Mouse (Mus musculus): Measurements from ENCODE around the gene Nap1l1. TPM values are rescaled to one million over a fixed set of nuclear protein-coding genes. Genes with fewer than 3 reads are reported as not detected.

Gene Nap1l1
- polyA plus RNA-seq, 1 experiment from 2014 or later = 133 TPM

GRCm38 (mm10) chr10:111460381-111460780, 12.6 kb upstream of the Nap1l1 start:
- ATAC-seq (ENCODE audit: insufficient number of reproducible peaks, insufficient read depth, low FRiP score, low read depth) = no peak
- 41% methylated on average over 4 of the region's 4 CpGs for WGBS

GRCm38 (mm10) chr10:111464833-111465232, 8.2 kb upstream of the Nap1l1 start:
- ATAC-seq (ENCODE audit: insufficient number of reproducible peaks, insufficient read depth, low FRiP score, low read depth) = no peak
- no peaks in the 10 kb centered on the region for H3K9me3 ChIP-seq (ENCODE audit: control insufficient read depth, low read length)
- no peaks in the 10 kb centered on the region for H3K4me1 ChIP-seq (ENCODE audit: control insufficient read depth in 2 of 2, insufficient read depth in 2 of 2, low read length in 2 of 2)
- no peak overlapping the region for H3K27ac ChIP-seq (replicated peaks in 1 of 2; ENCODE audit: control insufficient read depth in 1 of 2, insufficient read depth in 1 of 2, low read depth in 2 of 2, low read length in 2 of 2)
- H3K4me2 ChIP-seq (ENCODE audit: low read length) = no peak overlapping the region
- 77% methylated on average over 1 of the region's 1 CpGs for WGBS
- no peak overlapping the region for H3K4me3 ChIP-seq (ENCODE audit: control insufficient read depth in 1 of 2, insufficient read depth in 1 of 2, low read depth in 1 of 2, low read length in 2 of 2)
- no peak overlapping the region for H3K9ac ChIP-seq (ENCODE audit: low read length)
- H3K36me3 ChIP-seq (ENCODE audit: control insufficient read depth, insufficient read depth, low read length) = no peaks in the 10 kb centered on the region
- no peaks in the 10 kb centered on the region for H3K27me3 ChIP-seq (ENCODE audit: control insufficient read depth, insufficient read depth, low read length)

More at GRCm38 (mm10) chr10:111460381-111460780, 12.6 kb upstream of the Nap1l1 start:
- H3K36me3 ChIP-seq (ENCODE audit: control insufficient read depth, insufficient read depth, low read length) = no peaks in the 10 kb centered on the region
- no peaks in the 10 kb centered on the region for H3K4me1 ChIP-seq (ENCODE audit: control insufficient read depth in 2 of 2, insufficient read depth in 2 of 2, low read length in 2 of 2)
- no peaks in the 10 kb centered on the region for H3K27me3 ChIP-seq (ENCODE audit: control insufficient read depth, insufficient read depth, low read length)
- no peaks in the 10 kb centered on the region for H3K9me3 ChIP-seq (ENCODE audit: control insufficient read depth, low read length)
- H3K27ac ChIP-seq (replicated peaks in 1 of 2; ENCODE audit: control insufficient read depth in 1 of 2, insufficient read depth in 1 of 2, low read depth in 2 of 2, low read length in 2 of 2) = no peak overlapping the region
- no peak overlapping the region for H3K4me3 ChIP-seq (ENCODE audit: control insufficient read depth in 1 of 2, insufficient read depth in 1 of 2, low read depth in 1 of 2, low read length in 2 of 2)
- H3K9ac ChIP-seq (ENCODE audit: low read length) = no peak overlapping the region
- H3K4me2 ChIP-seq (ENCODE audit: low read length) = no peak overlapping the region

- Histone ChIP-seq H3K36me3 (ENCODE audit: control insufficient read depth, insufficient read depth, low read length) (no peaks in the 10 kb centered on the region), H3K4me2 (ENCODE audit: low read length) (no peak overlapping the region), H3K27me3 (ENCODE audit: control insufficient read depth, insufficient read depth, low read length) (no peaks in the 10 kb centered on the region), H3K27ac (replicated peaks in 1 of 2; ENCODE audit: control insufficient read depth in 1 of 2, insufficient read depth in 1 of 2, low read depth in 2 of 2, low read length in 2 of 2) (no peak overlapping the region), H3K4me1 (ENCODE audit: control insufficient read depth in 2 of 2, insufficient read depth in 2 of 2, low read length in 2 of 2) (no peaks in the 10 kb centered on the region), H3K9me3 (ENCODE audit: control insufficient read depth, low read length) (no peaks in the 10 kb centered on the region), H3K9ac (ENCODE audit: low read length) (no peak overlapping the region), H3K4me3 (ENCODE audit: control insufficient read depth in 1 of 2, insufficient read depth in 1 of 2, low read depth in 1 of 2, low read length in 2 of 2) (no peak overlapping the region)
- WGBS = 57% methylated on average over 2 of the region's 2 CpGs
- no peak for ATAC-seq (ENCODE audit: insufficient number of reproducible peaks, insufficient read depth, low FRiP score, low read depth)
Measured at GRCm38 (mm10) chr10:111465409-111465808, 7.6 kb upstream of the Nap1l1 start.

- H3K27ac ChIP-seq (replicated peaks in 1 of 2; ENCODE audit: control insufficient read depth in 1 of 2, insufficient read depth in 1 of 2, low read depth in 2 of 2, low read length in 2 of 2) = no peak overlapping the region
- H3K4me1 ChIP-seq (ENCODE audit: control insufficient read depth in 2 of 2, insufficient read depth in 2 of 2, low read length in 2 of 2) = peaks cover 3 to 13% of the 10 kb centered on the region in 2 experiments; a peak in 3 of 4 replicates
- no peak for ATAC-seq (ENCODE audit: insufficient number of reproducible peaks, insufficient read depth, low FRiP score, low read depth)
- no peaks in the 10 kb centered on the region for H3K9me3 ChIP-seq (ENCODE audit: control insufficient read depth, low read length)
- H3K4me2 ChIP-seq (ENCODE audit: low read length) = no peak overlapping the region
- no peaks in the 10 kb centered on the region for H3K27me3 ChIP-seq (ENCODE audit: control insufficient read depth, insufficient read depth, low read length)
- no peak overlapping the region for H3K4me3 ChIP-seq (ENCODE audit: control insufficient read depth in 1 of 2, insufficient read depth in 1 of 2, low read depth in 1 of 2, low read length in 2 of 2)
- no peak overlapping the region for H3K9ac ChIP-seq (ENCODE audit: low read length)
- 0 out of 2 replicates have a peak, but pooled peaks cover 3% of the 10 kb centered on the region for H3K36me3 ChIP-seq (ENCODE audit: control insufficient read depth, insufficient read depth, low read length)
- 82% methylated on average over 9 of the region's 9 CpGs for WGBS
Measured at GRCm38 (mm10) chr10:111471166-111471565, 1.9 kb upstream of the Nap1l1 start.

- H3K4me3 ChIP-seq (ENCODE audit: control insufficient read depth in 1 of 2, insufficient read depth in 1 of 2, low read depth in 1 of 2, low read length in 2 of 2) = peak overlapping the region; percentile 92 to 100
- H3K9ac ChIP-seq (ENCODE audit: low read length) = peak overlapping the region; percentile 95
Measured at GRCm38 (mm10) chr10:111473511-111474371, 718 bp downstream of the Nap1l1 start.

GRCm38 (mm10) chr10:111476301-111476700, 3.3 kb downstream of the Nap1l1 start:
- 58% methylated on average over 4 of the region's 4 CpGs for WGBS
- no peaks in the 10 kb centered on the region for H3K27me3 ChIP-seq (ENCODE audit: control insufficient read depth, insufficient read depth, low read length)
- no peaks in the 10 kb centered on the region for H3K9me3 ChIP-seq (ENCODE audit: control insufficient read depth, low read length)
- ATAC-seq (ENCODE audit: insufficient number of reproducible peaks, insufficient read depth, low FRiP score, low read depth) = no peak
- H3K4me2 ChIP-seq (ENCODE audit: low read length) = no peak overlapping the region
- H3K4me1 ChIP-seq (ENCODE audit: control insufficient read depth in 2 of 2, insufficient read depth in 2 of 2, low read length in 2 of 2) = peaks cover 4 to 20% of the 10 kb centered on the region in 2 experiments
- H3K36me3 ChIP-seq (ENCODE audit: control insufficient read depth, insufficient read depth, low read length) = peaks cover 7% of the 10 kb centered on the region
- H3K27ac ChIP-seq (replicated peaks in 1 of 2; ENCODE audit: control insufficient read depth in 1 of 2, insufficient read depth in 1 of 2, low read depth in 2 of 2, low read length in 2 of 2) = no peak overlapping the region
- H3K4me3 ChIP-seq (ENCODE audit: control insufficient read depth in 1 of 2, insufficient read depth in 1 of 2, low read depth in 1 of 2, low read length in 2 of 2) = no peak overlapping the region
- no peak overlapping the region for H3K9ac ChIP-seq (ENCODE audit: low read length)

More at GRCm38 (mm10) chr10:111473511-111474371, 718 bp downstream of the Nap1l1 start:
- Histone ChIP-seq H3K27me3 (ENCODE audit: control insufficient read depth, insufficient read depth, low read length) (no peaks in the 10 kb centered on the region), H3K27ac (replicated peaks in 1 of 2; ENCODE audit: control insufficient read depth in 1 of 2, insufficient read depth in 1 of 2, low read depth in 2 of 2, low read length in 2 of 2) (peak overlapping the region; percentile 83 to 87), H3K36me3 (ENCODE audit: control insufficient read depth, insufficient read depth, low read length) (0 out of 2 replicates have a peak, but pooled peaks cover 3% of the 10 kb centered on the region), H3K4me1 (ENCODE audit: control insufficient read depth in 2 of 2, insufficient read depth in 2 of 2, low read length in 2 of 2) (peaks cover 4 to 20% of the 10 kb centered on the region in 2 experiments), H3K9me3 (ENCODE audit: control insufficient read depth, low read length) (no peaks in the 10 kb centered on the region), H3K4me2 (ENCODE audit: low read length) (peak overlapping the region; percentile 76)
- ATAC-seq (ENCODE audit: insufficient number of reproducible peaks, insufficient read depth, low FRiP score, low read depth) = peak; percentile 76
- WGBS = under 1% methylated on average over 50 of the region's 58 CpGs

GRCm38 (mm10) chr10:111476989-111477510, 4.0 kb downstream of the Nap1l1 start:
- Histone ChIP-seq H3K4me1 (ENCODE audit: control insufficient read depth in 2 of 2, insufficient read depth in 2 of 2, low read length in 2 of 2) (peaks cover 4 to 20% of the 10 kb centered on the region in 2 experiments), H3K9ac (ENCODE audit: low read length) (no peak overlapping the region), H3K4me3 (ENCODE audit: control insufficient read depth in 1 of 2, insufficient read depth in 1 of 2, low read depth in 1 of 2, low read length in 2 of 2) (no peak overlapping the region), H3K4me2 (ENCODE audit: low read length) (no peak overlapping the region), H3K27me3 (ENCODE audit: control insufficient read depth, insufficient read depth, low read length) (no peaks in the 10 kb centered on the region), H3K9me3 (ENCODE audit: control insufficient read depth, low read length) (no peaks in the 10 kb centered on the region), H3K36me3 (ENCODE audit: control insufficient read depth, insufficient read depth, low read length) (peaks cover 14% of the 10 kb centered on the region), H3K27ac (replicated peaks in 1 of 2; ENCODE audit: control insufficient read depth in 1 of 2, insufficient read depth in 1 of 2, low read depth in 2 of 2, low read length in 2 of 2) (no peak overlapping the region)
- 81% methylated on average over 6 of the region's 6 CpGs for whole genome bisulfite sequencing
- ATAC-seq (ENCODE audit: insufficient number of reproducible peaks, insufficient read depth, low FRiP score, low read depth) = no peak

Data from heart, embryonic 14.5 days (tissue).